In genomic region chr8:46721065-46721845, GRCm38 (mm10) we compare ENCODE assay signal across 17 mouse cellular contexts. TPM values are rescaled to one million over a fixed set of nuclear protein-coding genes. Genes with fewer than 3 reads are reported as not detected.
A peak's percentile ranks its signal among the peaks of the same experiment; 100 is the strongest.
DNase-seq lines count a peak whose midpoint lies in the region; ATAC-seq lines count a peak whose summit lies in the region.
"Had no signal": no experiment of that assay in that cellular context is flagged by ENCODE, and none has a peak within 500 bp of the region (broad histone marks: within the 10 kb centered on the region; RNA-seq: fewer than 3 reads in every experiment).

No protein-coding gene starts in this region.

- no peaks in the 10 kb centered on the region for H3K36me3 ChIP-seq in erythroblast, embryonic 14.5 days (ENCODE audit: control insufficient read depth)
- no peaks in the 10 kb centered on the region for H3K36me3 ChIP-seq in liver, embryonic 13.5 days
- H3K36me3 ChIP-seq in kidney, embryonic 14.5 days (ENCODE audit: control insufficient read depth, insufficient read depth, low read length): no peaks in the 10 kb centered on the region
- H3K36me3 ChIP-seq: heart, embryonic 12.5 days; limb, embryonic 13.5 days; midbrain, embryonic 12.5 days had no signal

- peak overlapping the region; percentile 20 for H3K4me3 ChIP-seq in erythroblast, embryonic 14.5 days (replicated peaks)
- no peak overlapping the region for H3K4me3 ChIP-seq in liver, embryonic 13.5 days (replicated peaks)
- H3K4me3 ChIP-seq in kidney, embryonic 14.5 days (ENCODE audit: low read length): no peak overlapping the region
- H3K4me3 ChIP-seq: heart, embryonic 12.5 days; limb, embryonic 13.5 days; midbrain, embryonic 12.5 days; myocyte had no signal

- H3K27me3 ChIP-seq in erythroblast, embryonic 14.5 days (ENCODE audit: control insufficient read depth): no peaks in the 10 kb centered on the region
- H3K27me3 ChIP-seq in liver, embryonic 13.5 days: no peaks in the 10 kb centered on the region
- H3K27me3 ChIP-seq in kidney, embryonic 14.5 days (ENCODE audit: control insufficient read depth, insufficient read depth, low read length): no peaks in the 10 kb centered on the region
- H3K27me3 ChIP-seq: heart, embryonic 12.5 days; limb, embryonic 13.5 days had no signal

- peak; percentile 59 for DNase-seq in right cerebral cortex, adult 18-20 months
- DNase-seq in right cerebral cortex, postnatal 10 days (ENCODE audit: low spot score in 2 of 2): no peak
- DNase-seq in liver, embryonic 13.5 days: peak; percentile 38
- DNase-seq in spleen, postnatal 4 days (ENCODE audit: low spot score in 2 of 2): peak; percentile 68 to 74
- DNase-seq in embryo, embryonic 10 days (ENCODE audit: low spot score): no peak
- DNase-seq in kidney, postnatal 14 days: no peak
- DNase-seq: B cell, adult 2 months; cerebellum, adult 9-11 months; kidney, adult 11 months; kidney, postnatal 4 days; lung, postnatal 14 days had no signal

- no peak overlapping the region; the same call in 1 of the 2 replicates for H3K9ac ChIP-seq in liver, embryonic 13.5 days
- H3K9ac ChIP-seq in kidney, embryonic 14.5 days (ENCODE audit: low read depth, low read length): no peak overlapping the region
- H3K9ac ChIP-seq: heart, embryonic 12.5 days; limb, embryonic 13.5 days; midbrain, embryonic 12.5 days had no signal

- peaks cover 42% of the 10 kb centered on the region for H3K4me1 ChIP-seq in erythroblast, embryonic 14.5 days (ENCODE audit: control insufficient read depth)
- H3K4me1 ChIP-seq in liver, embryonic 13.5 days (replicated peaks): peaks cover 45% of the 10 kb centered on the region
- peaks cover 4% of the 10 kb centered on the region; the same call in 1 of the 2 replicates for H3K4me1 ChIP-seq in kidney, embryonic 14.5 days (ENCODE audit: control insufficient read depth, insufficient read depth, low read length)
- H3K4me1 ChIP-seq: midbrain, embryonic 12.5 days had no signal

- whole genome bisulfite sequencing in liver, embryonic 13.5 days (ENCODE audit: insufficient replicate concordance): 59% methylated on average over 11 of the region's 11 CpGs
- 90% methylated on average over 11 of the region's 11 CpGs for WGBS in kidney, embryonic 14.5 days

- H3K27ac ChIP-seq in liver, embryonic 13.5 days: peak overlapping the region; percentile 40
- H3K27ac ChIP-seq in kidney, embryonic 14.5 days (ENCODE audit: low read depth, low read length): no peak overlapping the region
- H3K27ac ChIP-seq: limb, embryonic 13.5 days; midbrain, embryonic 12.5 days had no signal

- peak; percentile 84 for ATAC-seq in liver, embryonic 13.5 days (ENCODE audit: low read depth)
- ATAC-seq in kidney, embryonic 14.5 days (ENCODE audit: low FRiP score, low TSS enrichment): no peak

- H3K9me3 ChIP-seq in erythroblast, embryonic 14.5 days (ENCODE audit: control insufficient read depth, low read length): no peaks in the 10 kb centered on the region
- no peaks in the 10 kb centered on the region for H3K9me3 ChIP-seq in liver, embryonic 13.5 days (replicated peaks)
- no peaks in the 10 kb centered on the region for H3K9me3 ChIP-seq in kidney, embryonic 14.5 days (ENCODE audit: control insufficient read depth, low read length)
- H3K9me3 ChIP-seq: heart, embryonic 12.5 days; limb, embryonic 13.5 days; midbrain, embryonic 12.5 days had no signal

- peak overlapping the region; percentile 15; the same call in 1 of the 2 replicates for H3K4me2 ChIP-seq in liver, embryonic 13.5 days
- no peak overlapping the region for H3K4me2 ChIP-seq in kidney, embryonic 14.5 days (replicated peaks; ENCODE audit: low read depth, low read length)
- H3K4me2 ChIP-seq: heart, embryonic 12.5 days; limb, embryonic 13.5 days; midbrain, embryonic 12.5 days had no signal

RNA-seq across cellular contexts. Expression of gene Irf2, which starts 18.3 kb away (rescaled TPM):
- 0.81 and 1.9 TPM in 2 replicates for polyA plus RNA-seq in erythroblast, embryonic 14.5 days (2012)
- 11.1 and 15.9 TPM in 2 replicates for polyA plus RNA-seq in liver, embryonic 13.5 days (2015; fragmentation: Nextera tagmentation; extraction: Ambion mirVana)
- 13.9 and 14.2 TPM in 2 replicates for polyA plus RNA-seq in kidney, embryonic 14.5 days (2014; fragmentation: Nextera tagmentation; extraction: Ambion mirVana)

Comparison
In these comparisons a context has a peak if more than half of its experiments do, and no peak if none do; other contexts are left out.
1. DNase-seq: peak in right cerebral cortex, adult 18-20 months (single experiment), liver, embryonic 13.5 days (single experiment) and spleen, postnatal 4 days (2 of 2); none in right cerebral cortex, postnatal 10 days (0 of 2), embryo, embryonic 10 days (single experiment) and kidney, postnatal 14 days (single experiment).